26 mouse cellular contexts compared by ENCODE assay signal in genomic region chr8:107153326-107154210, GRCm38 (mm10). TPM values are rescaled to one million over a fixed set of nuclear protein-coding genes. Genes with fewer than 3 reads are reported as not detected.
DNase-seq lines count a peak whose midpoint lies in the region; ATAC-seq and TF ChIP-seq lines count a peak whose summit lies in the region.
"Had no signal": no experiment of that assay in that cellular context is flagged by ENCODE, and none has a peak within 500 bp of the region (broad histone marks: within the 10 kb centered on the region; RNA-seq: fewer than 3 reads in every experiment).

No protein-coding gene starts in this region.

- no peak for ATAC-seq in intestine, postnatal 0 days
- no peak for ATAC-seq in intestine, embryonic 15.5 days
- no peak for ATAC-seq in kidney, postnatal 0 days (replicated peaks; ENCODE audit: low FRiP score, low read depth)
- ATAC-seq in kidney, embryonic 14.5 days (ENCODE audit: low FRiP score, low TSS enrichment), result no peak
- no peak for ATAC-seq in midbrain, embryonic 11.5 days (ENCODE audit: low FRiP score)
- ATAC-seq: CD4-positive, CD25-positive, alpha-beta regulatory T cell, adult 4 months had no signal

- no peak overlapping the region for H3K4me3 ChIP-seq in intestine, postnatal 0 days (ENCODE audit: low read depth, low read length)
- H3K4me3 ChIP-seq in intestine, embryonic 15.5 days (replicated peaks), result no peak overlapping the region
- no peak overlapping the region for H3K4me3 ChIP-seq in kidney, postnatal 0 days (replicated peaks; ENCODE audit: low read depth, low read length)
- H3K4me3 ChIP-seq in kidney, embryonic 14.5 days (ENCODE audit: low read length), result no peak overlapping the region
- H3K4me3 ChIP-seq in midbrain, embryonic 11.5 days (ENCODE audit: low read depth, low read length), result no peak overlapping the region
- no peak overlapping the region for H3K4me3 ChIP-seq in midbrain, embryonic 10.5 days
- H3K4me3 ChIP-seq: embryonic facial prominence, embryonic 13.5 days; erythroblast, embryonic 14.5 days; forebrain, embryonic 12.5 days; heart, adult 2 months; heart, embryonic 13.5 days; hindbrain, embryonic 13.5 days; left cerebral cortex, adult 2 months; midbrain, embryonic 12.5 days had no signal

- H3K27me3 ChIP-seq in intestine, postnatal 0 days (replicated peaks; ENCODE audit: control insufficient read depth, insufficient read depth, low read length), result no peaks in the 10 kb centered on the region
- H3K27me3 ChIP-seq in intestine, embryonic 15.5 days (replicated peaks), result no peaks in the 10 kb centered on the region
- no peaks in the 10 kb centered on the region for H3K27me3 ChIP-seq in kidney, postnatal 0 days (ENCODE audit: insufficient read depth, low read length)
- H3K27me3 ChIP-seq in kidney, embryonic 14.5 days (ENCODE audit: control insufficient read depth, insufficient read depth, low read length), result no peaks in the 10 kb centered on the region
- no peaks in the 10 kb centered on the region for H3K27me3 ChIP-seq in midbrain, embryonic 11.5 days (ENCODE audit: control insufficient read depth, insufficient read depth, low read length)
- no peaks in the 10 kb centered on the region for H3K27me3 ChIP-seq in midbrain, embryonic 10.5 days (ENCODE audit: low read depth, poor library complexity, severe bottlenecking)
- H3K27me3 ChIP-seq: embryonic facial prominence, embryonic 13.5 days; forebrain, embryonic 12.5 days; heart, embryonic 13.5 days; hindbrain, embryonic 13.5 days; midbrain, embryonic 12.5 days had no signal

- 0 out of 2 replicates have a peak, but pooled peaks cover 17% of the 10 kb centered on the region for H3K36me3 ChIP-seq in intestine, postnatal 0 days (ENCODE audit: control insufficient read depth, insufficient read depth)
- peaks cover 18% of the 10 kb centered on the region for H3K36me3 ChIP-seq in intestine, embryonic 15.5 days
- H3K36me3 ChIP-seq in kidney, postnatal 0 days (ENCODE audit: insufficient read depth, low read length), result peaks cover 6% of the 10 kb centered on the region; the same call in 1 of the 2 replicates
- peaks cover 33% of the 10 kb centered on the region for H3K36me3 ChIP-seq in kidney, embryonic 14.5 days (ENCODE audit: control insufficient read depth, insufficient read depth, low read length)
- H3K36me3 ChIP-seq in midbrain, embryonic 11.5 days (ENCODE audit: control insufficient read depth, insufficient read depth, low read length), result peaks cover 18% of the 10 kb centered on the region
- H3K36me3 ChIP-seq in midbrain, embryonic 10.5 days, result peaks cover 68% of the 10 kb centered on the region

- 0 out of 2 replicates have a peak, but pooled peaks cover 9% of the 10 kb centered on the region for H3K4me1 ChIP-seq in intestine, postnatal 0 days (replicated peaks; ENCODE audit: control insufficient read depth, insufficient read depth, low read length)
- peaks cover 10% of the 10 kb centered on the region for H3K4me1 ChIP-seq in intestine, embryonic 15.5 days (replicated peaks)
- H3K4me1 ChIP-seq in kidney, postnatal 0 days (replicated peaks; ENCODE audit: insufficient read depth, low read length), result 0 out of 2 replicates have a peak, but pooled peaks cover 6% of the 10 kb centered on the region
- no peaks in the 10 kb centered on the region for H3K4me1 ChIP-seq in kidney, embryonic 14.5 days (ENCODE audit: control insufficient read depth, insufficient read depth, low read length)
- H3K4me1 ChIP-seq in midbrain, embryonic 11.5 days (ENCODE audit: control insufficient read depth, insufficient read depth, low read length), result peaks cover 3% of the 10 kb centered on the region; the same call in 1 of the 2 replicates
- peaks cover 19% of the 10 kb centered on the region for H3K4me1 ChIP-seq in midbrain, embryonic 10.5 days

- no peak overlapping the region for H3K9ac ChIP-seq in intestine, postnatal 0 days (ENCODE audit: low read depth, low read length)
- H3K9ac ChIP-seq in intestine, embryonic 15.5 days, result no peak overlapping the region
- H3K9ac ChIP-seq in kidney, postnatal 0 days (ENCODE audit: low read depth, low read length), result no peak overlapping the region
- no peak overlapping the region for H3K9ac ChIP-seq in kidney, embryonic 14.5 days (ENCODE audit: low read depth, low read length)
- H3K9ac ChIP-seq in midbrain, embryonic 11.5 days (ENCODE audit: low read length), result no peak overlapping the region
- H3K9ac ChIP-seq: embryonic facial prominence, embryonic 13.5 days; forebrain, embryonic 12.5 days; heart, embryonic 13.5 days; hindbrain, embryonic 13.5 days; midbrain, embryonic 12.5 days had no signal

- TF ChIP-seq CTCF in intestine, postnatal 0 days (IDR thresholded peaks at IDR 0.05; ENCODE audit: low read depth), result no peak
- no peak for TF ChIP-seq CTCF in kidney, postnatal 0 days (IDR thresholded peaks at IDR 0.05; ENCODE audit: low read depth)

- no peak overlapping the region for H3K4me2 ChIP-seq in intestine, postnatal 0 days (replicated peaks; ENCODE audit: low read depth)
- no peak overlapping the region for H3K4me2 ChIP-seq in intestine, embryonic 15.5 days (replicated peaks)
- no peak overlapping the region for H3K4me2 ChIP-seq in kidney, postnatal 0 days (ENCODE audit: low read length)
- no peak overlapping the region for H3K4me2 ChIP-seq in kidney, embryonic 14.5 days (replicated peaks; ENCODE audit: low read depth, low read length)
- no peak overlapping the region for H3K4me2 ChIP-seq in midbrain, embryonic 11.5 days
- H3K4me2 ChIP-seq: embryonic facial prominence, embryonic 13.5 days; forebrain, embryonic 12.5 days; heart, embryonic 13.5 days; hindbrain, embryonic 13.5 days; liver, embryonic 11.5 days; midbrain, embryonic 12.5 days had no signal

- peak overlapping the region; percentile 50; the same call in 1 of the 2 replicates for H3K27ac ChIP-seq in intestine, postnatal 0 days (ENCODE audit: low read depth, low read length)
- no peak overlapping the region for H3K27ac ChIP-seq in intestine, embryonic 15.5 days
- H3K27ac ChIP-seq in kidney, postnatal 0 days, result peak overlapping the region; percentile 15; the same call in 1 of the 2 replicates
- no peak overlapping the region for H3K27ac ChIP-seq in kidney, embryonic 14.5 days (ENCODE audit: low read depth, low read length)
- H3K27ac ChIP-seq in midbrain, embryonic 11.5 days (ENCODE audit: low read depth, low read length), result no peak overlapping the region
- no peak overlapping the region for H3K27ac ChIP-seq in midbrain, embryonic 10.5 days (replicated peaks)
- H3K27ac ChIP-seq: embryonic facial prominence, embryonic 13.5 days; forebrain, embryonic 12.5 days; heart, adult 2 months; heart, embryonic 13.5 days; hindbrain, embryonic 13.5 days; left cerebral cortex, adult 2 months; midbrain, embryonic 12.5 days; stomach, postnatal 0 days had no signal

- intact Hi-C loops in left cerebral cortex, postnatal 4 days (cut with DNase I), result no loop called here

- 70% methylated on average over 14 of the region's 14 CpGs for WGBS in intestine, postnatal 0 days
- 90% methylated on average over 14 of the region's 14 CpGs for WGBS in intestine, embryonic 15.5 days
- 82% methylated on average over 14 of the region's 14 CpGs for WGBS in kidney, postnatal 0 days
- WGBS in kidney, embryonic 14.5 days, result 90% methylated on average over 14 of the region's 14 CpGs
- WGBS in midbrain, embryonic 11.5 days, result 97% methylated on average over 14 of the region's 14 CpGs
- 96% methylated on average over 14 of the region's 14 CpGs for WGBS in midbrain, embryonic 10.5 days

- DNase-seq in kidney, postnatal 0 days (ENCODE audit: low spot score), result no peak
- peak; percentile 76 for DNase-seq in midbrain, embryonic 11.5 days (ENCODE audit: low spot score, missing footprints)
- no peak for DNase-seq in midbrain, embryonic 10.5 days (ENCODE audit: low spot score)
- DNase-seq in left cerebral cortex, postnatal 4 days, result no peak
- DNase-seq: adrenal gland, adult 8-10 months; cerebellum, adult 8-10 months; cerebellum, postnatal 36 days; embryo, embryonic 11 days; gastrocnemius, postnatal 25 days; heart, adult 2 months; lung, adult 18-20 months; lung, postnatal 4 days; thymus, adult 2 months had no signal

- no peaks in the 10 kb centered on the region for H3K9me3 ChIP-seq in intestine, postnatal 0 days (ENCODE audit: control insufficient read depth)
- no peaks in the 10 kb centered on the region for H3K9me3 ChIP-seq in intestine, embryonic 15.5 days
- H3K9me3 ChIP-seq in kidney, postnatal 0 days (replicated peaks; ENCODE audit: low read length), result no peaks in the 10 kb centered on the region
- H3K9me3 ChIP-seq in kidney, embryonic 14.5 days (ENCODE audit: control insufficient read depth, low read length), result no peaks in the 10 kb centered on the region
- H3K9me3 ChIP-seq in midbrain, embryonic 11.5 days (ENCODE audit: control insufficient read depth, low read length), result no peaks in the 10 kb centered on the region
- 0 out of 2 replicates have a peak, but pooled peaks cover 5% of the 10 kb centered on the region for H3K9me3 ChIP-seq in midbrain, embryonic 10.5 days (replicated peaks)
- H3K9me3 ChIP-seq: embryonic facial prominence, embryonic 13.5 days; forebrain, embryonic 12.5 days; heart, embryonic 13.5 days; midbrain, embryonic 12.5 days had no signal

RNA-seq across cellular contexts. Expression of gene Cyb5b, which starts 3.1 kb away (rescaled TPM):
- polyA plus RNA-seq in intestine, postnatal 0 days (2015; fragmentation: Nextera tagmentation; extraction: Ambion mirVana), result 93.2 and 103 TPM in 2 replicates
- 139 and 144 TPM in 2 replicates for polyA plus RNA-seq in intestine, embryonic 15.5 days (2015; fragmentation: Nextera tagmentation; extraction: Ambion mirVana)
- polyA plus RNA-seq in kidney, postnatal 0 days (2015; fragmentation: Nextera tagmentation; extraction: Ambion mirVana), result 116 and 126 TPM in 2 replicates
- 67.0 and 152 TPM in 2 replicates for polyA plus RNA-seq in kidney, embryonic 14.5 days (2014; fragmentation: Nextera tagmentation; extraction: Ambion mirVana)
- polyA plus RNA-seq in midbrain, embryonic 11.5 days (2014; fragmentation: Nextera tagmentation; extraction: Ambion mirVana), result 177 and 192 TPM in 2 replicates
- polyA plus RNA-seq in midbrain, embryonic 10.5 days (2016; fragmentation: Nextera tagmentation; extraction: Ambion mirVana), result 164 and 175 TPM in 2 replicates
- total RNA-seq in left cerebral cortex, postnatal 4 days (2021), result 10 to 100 TPM; 98.3 to 99.8 TPM

RNA-seq across cellular contexts. Expression of gene Terf2, which starts 57.2 kb away (rescaled TPM):
- polyA plus RNA-seq in intestine, postnatal 0 days (2015; fragmentation: Nextera tagmentation; extraction: Ambion mirVana), result 11.2 and 12.1 TPM in 2 replicates
- polyA plus RNA-seq in intestine, embryonic 15.5 days (2015; fragmentation: Nextera tagmentation; extraction: Ambion mirVana), result 14.8 and 16.4 TPM in 2 replicates
- polyA plus RNA-seq in kidney, postnatal 0 days (2015; fragmentation: Nextera tagmentation; extraction: Ambion mirVana), result 17.4 and 18.2 TPM in 2 replicates
- 15.8 and 19.2 TPM in 2 replicates for polyA plus RNA-seq in kidney, embryonic 14.5 days (2014; fragmentation: Nextera tagmentation; extraction: Ambion mirVana)
- polyA plus RNA-seq in midbrain, embryonic 11.5 days (2014; fragmentation: Nextera tagmentation; extraction: Ambion mirVana), result 16.4 and 16.6 TPM in 2 replicates
- polyA plus RNA-seq in midbrain, embryonic 10.5 days (2016; fragmentation: Nextera tagmentation; extraction: Ambion mirVana), result 19.1 and 19.6 TPM in 2 replicates
- total RNA-seq in left cerebral cortex, postnatal 4 days (2021), result 10 to 100 TPM; 43.9 to 47.2 TPM

Comparison
In these comparisons a context has a peak if more than half of its experiments do, and no peak if none do; other contexts are left out.
1. H3K27ac ChIP-seq: peak in intestine, postnatal 0 days (single experiment) and kidney, postnatal 0 days (single experiment); none in intestine, embryonic 15.5 days (single experiment), kidney, embryonic 14.5 days (single experiment), midbrain, embryonic 11.5 days (single experiment) and midbrain, embryonic 10.5 days (single experiment).